Mouse (Mus musculus) C2C12 (cell line): ENCODE results near the gene Irf4. TPM values are rescaled to one million over a fixed set of nuclear protein-coding genes. Genes with fewer than 3 reads are reported as not detected.

Experiments used
- H3K27me3 ChIP-seq: one replicate; pipeline ENCODE4 v1.6.1; 2011; ENCODE audit not compliant: control insufficient read depth, insufficient read depth, insufficient read length
- H3K36me3 ChIP-seq: one replicate; pipeline ENCODE4 v1.6.1; 2011; ENCODE audit not compliant: control insufficient read depth, insufficient read depth
- H3K4me3 ChIP-seq: one replicate; pipeline ENCODE4 v1.5.1; 2011; ENCODE audit warnings: mild to moderate bottlenecking, control low read depth; ENCODE audit not compliant: poor library complexity, insufficient read depth, severe bottlenecking
- H3K79me2 ChIP-seq: one replicate; pipeline ENCODE4 v1.6.1; 2011; ENCODE audit not compliant: control insufficient read depth, insufficient read depth
- H3K79me3 ChIP-seq: one replicate; pipeline ENCODE4 v1.6.1; 2011; ENCODE audit warnings: low read depth, control low read depth
- H3ac ChIP-seq: one replicate; pipeline ENCODE3; 2011; ENCODE audit warnings: low read depth; ENCODE audit not compliant: control insufficient read depth, insufficient read length
- CEBPB ChIP-seq: IDR thresholded peaks from one replicate; pipeline ENCODE4 v1.6.1; 2011; ENCODE audit warnings: low read depth, mild to moderate bottlenecking, control low read depth, moderate library complexity
- CTCF ChIP-seq: IDR thresholded peaks from one replicate; pipeline ENCODE4 v1.5.1; 2011; ENCODE audit not compliant: control insufficient read depth, insufficient read depth, insufficient read length
- FOSL1 ChIP-seq: IDR thresholded peaks from one replicate; pipeline ENCODE4 v1.8.0; 2011; ENCODE audit warnings: mild to moderate bottlenecking, low read length; ENCODE audit not compliant: poor library complexity, insufficient read depth, severe bottlenecking
- MAX ChIP-seq: IDR thresholded peaks from one replicate; pipeline ENCODE4 v1.6.1; 2011; ENCODE audit warnings: mild to moderate bottlenecking, control low read depth
- MYOD1 ChIP-seq: IDR thresholded peaks from one replicate; pipeline ENCODE4 v1.6.1; 2011; ENCODE audit warnings: low read depth; ENCODE audit not compliant: control insufficient read depth, insufficient read length
- MYOG ChIP-seq: IDR thresholded peaks from one replicate; pipeline ENCODE4 v1.6.1; 2011; ENCODE audit not compliant: control insufficient read depth, insufficient read length; ENCODE audit errors: extremely low read depth
- USF1 ChIP-seq: IDR thresholded peaks from one replicate; pipeline ENCODE4 v1.6.1; 2011; ENCODE audit warnings: low read depth, mild to moderate bottlenecking, control low read depth, moderate library complexity
- polyA plus RNA-seq: library from polyadenylated mRNA; unstranded; fragments of >200 nt; fragmentation: generic; extraction: Trizol; gene quantifications from one replicate; pipeline ENCODE4 v1.2.1, GENCODE M21; 2012; ENCODE audit warnings: missing spikeins

Irf4 gene
- polyA plus RNA-seq, 1 experiment = not detected

- no peak for TF ChIP-seq MYOD1
- no peaks in the 10 kb centered on the region for H3K79me2 ChIP-seq
- H3K36me3 ChIP-seq = no peaks in the 10 kb centered on the region
- no peak overlapping the region for H3ac ChIP-seq
- H3K79me3 ChIP-seq = no peaks in the 10 kb centered on the region
- H3K4me3 ChIP-seq = no peak overlapping the region
- H3K27me3 ChIP-seq = no peaks in the 10 kb centered on the region
Measured at GRCm38 (mm10) chr13:30790016-30790415, 41.0 kb downstream of the Irf4 start.

DNA sequence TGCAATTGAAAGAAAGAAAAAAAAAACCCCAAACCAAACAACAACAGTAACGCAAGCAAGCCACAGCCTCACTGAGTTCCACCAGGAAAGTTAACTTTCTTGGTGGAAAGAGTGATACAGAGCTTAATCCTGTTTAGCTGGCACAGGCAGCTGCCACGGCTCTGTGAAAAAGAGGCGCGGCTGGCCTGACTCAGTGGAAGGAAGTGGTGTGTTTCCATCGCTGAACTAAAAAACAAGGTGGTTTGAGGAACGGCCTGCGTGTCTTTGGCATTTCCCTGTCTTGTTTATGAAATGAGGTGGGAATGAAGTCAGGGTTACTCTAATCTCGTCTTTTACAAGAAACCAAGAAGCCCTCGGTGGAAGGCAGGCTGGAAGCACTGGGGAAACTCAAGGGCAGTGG, 43.3 kb downstream of the Irf4 start:
- TF ChIP-seq CTCF (no peak), MYOD1 (peak; percentile 40)
- H3K27me3 ChIP-seq = no peaks in the 10 kb centered on the region
- no peaks in the 10 kb centered on the region for H3K79me2 ChIP-seq
- no peaks in the 10 kb centered on the region for H3K79me3 ChIP-seq
- H3ac ChIP-seq = no peak overlapping the region
- no peak overlapping the region for H3K4me3 ChIP-seq
- no peaks in the 10 kb centered on the region for H3K36me3 ChIP-seq

GRCm38 (mm10) chr13:30792741-30793140, 43.7 kb downstream of the Irf4 start:
- H3ac ChIP-seq = no peak overlapping the region
- no peaks in the 10 kb centered on the region for H3K36me3 ChIP-seq
- H3K79me3 ChIP-seq = no peaks in the 10 kb centered on the region
- no peak overlapping the region for H3K4me3 ChIP-seq
- H3K79me2 ChIP-seq = no peaks in the 10 kb centered on the region
- TF ChIP-seq MYOG = no peak
- TF ChIP-seq FOSL1 = no peak
- no peak for TF ChIP-seq USF1
- no peak for TF ChIP-seq CEBPB
- TF ChIP-seq MYOD1 = no peak
- no peak for TF ChIP-seq CTCF
- TF ChIP-seq MAX = no peak
- no peaks in the 10 kb centered on the region for H3K27me3 ChIP-seq

GRCm38 (mm10) chr13:30793196-30793595, 44.2 kb downstream of the Irf4 start:
- Histone ChIP-seq H3K36me3 (no peaks in the 10 kb centered on the region), H3ac (no peak overlapping the region), H3K79me2 (no peaks in the 10 kb centered on the region), H3K79me3 (no peaks in the 10 kb centered on the region), H3K27me3 (no peaks in the 10 kb centered on the region), H3K4me3 (no peak overlapping the region)
- TF ChIP-seq USF1 = no peak
- no peak for TF ChIP-seq MYOG
- no peak for TF ChIP-seq MYOD1
- TF ChIP-seq MAX = no peak
- no peak for TF ChIP-seq CTCF
- TF ChIP-seq FOSL1 = no peak
- no peak for TF ChIP-seq CEBPB

DNA sequence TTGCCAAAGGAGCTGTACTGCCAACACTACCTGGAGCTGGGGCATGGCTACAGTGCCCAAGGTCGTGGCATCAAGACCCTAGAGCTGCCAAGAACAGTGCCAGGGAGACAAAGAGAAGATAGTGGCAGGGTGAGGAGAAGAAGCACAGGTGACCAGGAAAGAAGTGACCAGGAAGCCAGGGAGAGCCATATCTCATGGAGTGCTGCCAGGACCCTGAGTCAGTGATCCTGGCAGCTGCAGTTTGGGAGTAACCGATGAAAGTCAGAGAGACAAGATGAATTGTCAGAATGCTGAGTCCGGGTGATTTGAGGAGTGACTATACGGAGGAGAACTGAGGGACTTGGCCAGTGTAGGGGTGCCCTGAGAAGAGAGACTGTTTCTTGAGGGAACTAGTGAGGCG, 44.6 kb downstream of the Irf4 start:
- H3ac ChIP-seq = no peak overlapping the region
- no peaks in the 10 kb centered on the region for H3K36me3 ChIP-seq
- H3K27me3 ChIP-seq = no peaks in the 10 kb centered on the region
- H3K4me3 ChIP-seq = no peak overlapping the region
- peak; percentile 34 for TF ChIP-seq MYOD1
- TF ChIP-seq FOSL1 = no peak
- no peaks in the 10 kb centered on the region for H3K79me3 ChIP-seq
- H3K79me2 ChIP-seq = no peaks in the 10 kb centered on the region

DNA sequence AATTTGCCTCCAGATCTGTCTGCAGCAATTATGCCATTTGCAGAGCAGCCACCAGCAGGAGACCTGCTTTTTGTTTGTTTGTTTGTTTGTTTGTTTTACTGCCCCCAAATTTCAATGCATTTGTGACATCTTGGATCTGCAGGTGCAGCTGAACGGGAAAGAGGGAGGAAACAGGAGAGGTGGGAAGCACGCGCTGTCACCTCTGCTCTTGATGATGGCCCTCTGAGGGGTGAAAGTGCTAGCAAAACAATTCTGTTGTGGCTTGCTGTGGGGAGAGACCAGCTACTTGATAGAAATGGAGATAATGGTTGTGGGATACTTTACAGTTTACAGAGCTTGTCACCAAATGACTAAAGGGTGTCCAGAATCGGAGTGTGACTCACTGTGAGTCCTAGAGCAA, 46.9 kb downstream of the Irf4 start:
- Histone ChIP-seq H3K79me3 (no peaks in the 10 kb centered on the region), H3K27me3 (no peaks in the 10 kb centered on the region), H3K36me3 (no peaks in the 10 kb centered on the region), H3K79me2 (no peaks in the 10 kb centered on the region), H3K4me3 (no peak overlapping the region), H3ac (no peak overlapping the region)
- no peak for TF ChIP-seq FOSL1
- TF ChIP-seq CEBPB = no peak
- TF ChIP-seq MYOD1 = no peak
- TF ChIP-seq MAX = no peak
- TF ChIP-seq USF1 = no peak
- no peak for TF ChIP-seq CTCF
